Mouse (Mus musculus): ENCODE measurements around the gene Tyk2.

Gene Tyk2

GRCm38 (mm10) chr9:21115105-21115504 is 15.9 kb downstream of the Tyk2 start:
- no peak for DNase-seq (ENCODE audit: low spot score in 2 of 2)

GRCm38 (mm10) chr9:21114190-21114589 is 16.9 kb downstream of the Tyk2 start:
- no peak for DNase-seq (ENCODE audit: low spot score in 2 of 2)

DNA sequence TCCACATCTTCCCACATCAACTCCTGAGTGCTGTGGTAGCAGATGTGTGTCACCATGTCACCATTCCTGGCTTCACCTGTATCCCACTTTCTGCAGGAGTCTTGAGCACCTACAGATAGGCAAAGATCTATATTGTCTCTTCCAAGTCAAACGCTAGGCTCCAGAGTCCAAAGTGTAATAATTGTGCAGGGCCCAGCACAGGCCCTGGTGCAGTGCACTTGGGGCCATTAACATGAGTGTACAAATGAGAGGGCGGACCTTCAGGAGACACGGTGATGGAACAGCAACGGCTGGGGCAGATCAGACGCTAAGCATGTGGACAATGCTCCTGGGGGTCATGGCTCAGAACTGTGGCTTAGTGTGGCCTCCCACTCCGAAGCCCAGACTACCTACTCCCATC is 17.3 kb downstream of the Tyk2 start:
- no peak for DNase-seq (ENCODE audit: low spot score in 2 of 2)

DNA sequence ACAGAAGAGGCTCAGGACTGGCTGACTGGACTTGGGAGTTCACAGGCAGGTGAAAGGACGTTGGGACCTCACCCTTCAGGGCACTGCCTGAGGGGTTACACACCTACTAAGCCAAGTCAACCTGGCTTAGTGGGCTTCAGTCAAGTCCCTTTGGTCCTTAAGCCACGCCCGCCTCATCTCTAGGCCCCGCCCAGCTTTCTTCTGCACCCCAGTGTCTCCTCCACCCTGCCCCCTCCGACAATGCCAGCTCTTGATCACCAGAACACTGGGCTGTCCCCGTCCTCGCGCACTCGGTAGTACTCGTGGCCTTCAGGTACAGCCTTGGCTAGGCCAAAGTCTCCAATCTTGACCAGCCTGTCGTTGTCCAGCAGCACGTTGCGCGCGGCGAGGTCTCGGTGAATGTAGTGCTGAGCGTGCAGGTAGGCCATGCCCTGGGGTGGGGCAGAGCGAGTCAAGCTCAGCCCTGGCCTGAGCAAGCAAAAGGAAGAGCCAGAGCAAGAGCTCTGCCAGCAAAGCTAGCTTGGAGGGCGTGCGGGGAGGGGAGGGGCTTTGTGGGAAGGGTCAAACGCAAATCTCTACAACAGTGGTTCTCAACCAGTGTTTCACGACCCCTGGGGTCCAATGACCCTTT is 23.3 kb downstream of the Tyk2 start:
- no peak for DNase-seq (ENCODE audit: low spot score in 2 of 2)

GRCm38 (mm10) chr9:21105760-21106564 is 25.1 kb downstream of the Tyk2 start:
- no peak for DNase-seq (ENCODE audit: low spot score in 2 of 2)

DNA sequence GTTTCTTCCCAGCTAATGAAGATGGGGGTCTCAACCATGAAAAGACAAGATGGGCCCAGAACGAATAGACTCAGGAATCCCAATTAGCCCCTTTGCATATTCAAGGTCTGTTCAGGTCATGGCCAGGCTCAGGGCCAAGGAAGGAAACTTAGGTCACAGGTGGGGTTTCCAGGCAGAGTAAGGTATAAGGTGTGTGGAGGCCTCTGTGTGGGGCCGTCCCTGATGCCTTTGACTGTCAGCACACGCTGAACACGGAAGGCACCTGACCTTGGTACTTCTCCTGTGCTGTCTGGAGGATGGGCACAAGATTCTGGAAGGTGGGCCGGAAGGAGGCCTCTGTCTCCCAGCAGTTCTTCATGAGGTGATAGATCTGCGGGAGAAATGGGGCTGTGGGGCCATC is 26.2 kb downstream of the Tyk2 start:
- no peak for DNase-seq (ENCODE audit: low spot score in 2 of 2)

DNA sequence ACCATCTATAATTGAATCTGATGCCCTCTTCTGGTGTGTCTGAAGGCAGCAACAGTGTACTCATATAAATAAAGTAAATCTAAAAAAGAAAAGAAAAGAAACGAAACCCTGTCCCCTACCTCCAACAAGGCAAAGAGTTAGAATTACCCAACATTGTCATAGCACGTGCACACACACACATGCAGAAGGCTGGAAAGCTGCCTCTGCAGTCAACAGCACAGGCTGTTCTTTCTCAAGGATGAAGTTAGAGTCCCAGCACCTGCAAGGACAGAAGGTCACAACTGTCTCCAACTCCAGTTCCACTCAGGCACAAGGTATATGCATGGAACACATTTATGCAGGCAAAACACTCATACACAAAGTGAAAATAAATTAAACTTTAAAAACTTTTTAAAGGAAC is 29.0 kb downstream of the Tyk2 start:
- DNase-seq (ENCODE audit: low spot score in 2 of 2): no peak

DNA sequence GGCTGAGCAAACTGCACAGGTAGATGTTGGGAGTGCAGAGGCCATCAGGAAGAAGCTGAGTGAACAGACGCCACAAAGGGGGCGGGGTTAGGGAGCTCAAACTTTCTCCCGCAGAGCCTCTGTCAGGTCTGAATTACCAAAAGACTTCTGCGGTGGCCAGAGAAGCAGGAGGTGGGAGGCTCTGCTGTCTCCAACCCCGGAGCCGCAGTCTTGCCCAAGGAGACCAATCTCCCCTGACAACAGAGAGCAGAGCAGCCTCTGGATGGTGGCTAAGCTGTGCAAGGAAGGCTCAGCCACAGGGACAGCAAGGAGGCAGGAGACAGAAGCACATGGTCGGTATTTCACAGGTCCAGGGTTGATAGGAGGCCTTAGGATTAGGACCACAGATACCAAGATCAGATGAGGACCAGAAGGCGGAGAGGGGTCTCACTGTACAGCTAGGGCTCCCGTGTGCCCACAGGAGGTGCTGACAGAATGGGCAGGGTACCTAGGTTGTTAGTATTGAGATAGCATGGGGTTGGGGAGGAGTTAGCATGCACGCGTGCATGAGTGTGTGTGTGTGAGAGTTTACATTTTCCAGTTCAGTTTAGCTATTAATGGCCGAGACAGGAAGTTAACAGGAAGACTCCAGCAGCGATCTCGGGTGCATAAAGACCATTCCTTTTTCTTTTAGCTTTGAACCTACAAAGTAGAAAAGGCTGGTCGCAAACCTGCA is 30.4 kb downstream of the Tyk2 start:
- DNase-seq (ENCODE audit: low spot score in 2 of 2): no peak

DNA sequence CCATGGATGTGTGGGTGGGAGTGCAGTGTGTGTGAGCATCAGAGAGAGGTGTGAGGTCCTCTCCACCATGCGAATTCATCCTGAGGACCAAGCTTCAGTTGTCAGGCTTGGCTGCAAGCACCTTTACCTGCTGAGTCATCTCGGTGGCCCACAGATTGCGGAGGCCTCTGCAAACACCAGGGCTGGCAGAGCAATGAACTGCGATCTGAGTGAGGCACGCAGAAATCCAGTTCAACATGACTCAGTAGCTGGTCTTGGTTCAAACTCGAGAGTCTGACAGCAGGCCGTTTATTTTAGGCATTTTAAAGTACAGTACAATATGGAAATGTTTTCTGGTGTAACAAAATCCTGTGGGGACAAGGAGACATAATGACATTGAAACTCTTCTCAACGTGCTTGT is 33.2 kb downstream of the Tyk2 start:
- DNase-seq (ENCODE audit: low spot score in 2 of 2): no peak

DNA sequence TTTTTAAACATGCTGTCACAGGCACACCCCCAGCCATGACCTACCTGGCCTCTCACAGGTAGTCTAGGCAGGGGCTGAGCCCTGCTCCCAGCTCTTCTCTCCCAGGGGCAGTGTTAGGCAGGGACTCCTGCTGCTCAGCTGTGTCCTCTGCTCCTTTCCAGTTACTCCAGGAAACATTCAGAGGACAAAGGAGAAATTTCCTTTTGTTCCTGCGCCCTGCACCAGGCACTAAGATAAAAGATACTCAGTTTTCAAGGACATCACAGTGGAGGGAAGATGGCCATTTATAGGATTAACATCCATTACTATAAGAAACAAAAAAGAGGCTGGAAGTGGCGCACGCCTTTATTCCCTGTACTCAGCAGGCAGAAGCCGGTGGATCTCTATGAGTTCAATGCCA is 35.1 kb downstream of the Tyk2 start:
- DNase-seq (ENCODE audit: low spot score in 2 of 2): no peak

- no peak for DNase-seq (ENCODE audit: low spot score in 2 of 2)
These were observed 37.6 kb downstream of the Tyk2 start for GRCm38 (mm10) chr9:21093423-21093822.

DNA sequence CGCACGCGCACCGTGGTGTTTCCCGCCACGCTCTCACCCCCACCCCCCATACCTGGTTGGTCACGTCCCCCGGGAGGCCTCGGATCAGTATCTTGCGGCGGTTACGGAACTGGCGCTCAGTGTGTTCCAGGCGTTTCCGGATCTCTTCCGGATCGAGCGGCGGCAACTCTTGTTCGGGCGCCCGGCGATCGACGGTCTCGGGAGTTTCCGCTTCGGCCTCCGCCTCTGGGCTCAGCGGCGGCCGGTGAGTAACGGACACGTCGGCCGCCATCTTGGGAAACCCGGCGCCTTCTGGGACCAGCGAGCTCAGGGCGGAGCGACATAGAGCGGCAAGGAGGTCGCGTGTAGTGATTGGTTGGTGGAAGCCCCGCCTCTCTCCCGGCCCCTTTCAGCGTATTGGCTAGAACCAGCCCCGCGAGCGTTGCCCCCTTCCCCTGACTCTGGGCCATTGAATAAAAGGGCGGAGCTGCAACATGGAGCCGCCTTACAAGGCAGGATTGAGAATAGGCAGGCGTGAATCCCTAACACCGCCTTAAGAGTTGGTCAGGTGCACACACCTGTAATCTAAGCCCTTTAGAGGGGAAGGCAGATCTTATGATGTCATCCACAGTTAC is 39.2 kb downstream of the Tyk2 start, which contains the start of the genes Gm38431 and Raver1:
Gene Gm38431 (minus strand): TSS at position 291 of the 614 bp plus-strand sequence.
Gene Raver1 (minus strand): TSS at position 302 of the 614 bp plus-strand sequence.
- peak; percentile 94 to 97 for DNase-seq (ENCODE audit: low spot score in 2 of 2)

DNA sequence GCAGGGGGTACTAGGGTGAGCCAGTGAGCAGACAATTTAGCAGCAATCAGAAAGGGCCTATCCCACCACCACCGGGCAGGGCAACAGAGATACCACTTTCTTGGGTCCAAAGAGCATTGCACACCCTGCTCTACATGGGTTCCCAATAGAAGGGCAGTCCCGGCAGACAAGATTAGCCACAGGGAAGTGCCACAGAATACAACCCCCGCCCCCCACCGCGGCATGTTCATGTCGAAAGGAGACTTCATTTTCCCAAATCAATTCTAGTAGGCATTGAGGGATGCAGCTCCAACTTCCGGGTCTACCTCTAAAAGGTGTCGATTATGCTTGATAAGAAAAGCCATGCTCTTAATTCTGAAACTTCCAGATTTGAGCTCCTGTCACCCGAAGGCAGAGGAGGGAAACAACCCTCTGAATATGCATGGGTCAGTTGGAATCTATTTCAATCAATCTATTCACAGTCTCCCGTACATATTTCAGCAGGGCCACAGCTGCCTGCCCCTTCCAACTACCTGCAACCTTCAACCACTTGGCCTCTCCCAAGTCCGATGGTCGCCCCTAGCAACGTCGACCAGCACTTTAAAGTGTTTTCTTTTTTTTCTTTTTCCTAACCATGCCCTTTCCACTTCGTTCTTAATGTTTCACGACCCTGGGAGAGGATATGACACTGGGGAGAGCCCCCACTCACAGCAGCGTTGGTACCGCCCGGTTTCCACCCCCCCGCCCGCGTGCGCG is 39.9 kb downstream of the Tyk2 start:
- DNase-seq (ENCODE audit: low spot score in 2 of 2): no peak

GRCm38 (mm10) chr9:21090537-21090936 is 40.5 kb downstream of the Tyk2 start:
- no peak for DNase-seq (ENCODE audit: low spot score in 2 of 2)

DNA sequence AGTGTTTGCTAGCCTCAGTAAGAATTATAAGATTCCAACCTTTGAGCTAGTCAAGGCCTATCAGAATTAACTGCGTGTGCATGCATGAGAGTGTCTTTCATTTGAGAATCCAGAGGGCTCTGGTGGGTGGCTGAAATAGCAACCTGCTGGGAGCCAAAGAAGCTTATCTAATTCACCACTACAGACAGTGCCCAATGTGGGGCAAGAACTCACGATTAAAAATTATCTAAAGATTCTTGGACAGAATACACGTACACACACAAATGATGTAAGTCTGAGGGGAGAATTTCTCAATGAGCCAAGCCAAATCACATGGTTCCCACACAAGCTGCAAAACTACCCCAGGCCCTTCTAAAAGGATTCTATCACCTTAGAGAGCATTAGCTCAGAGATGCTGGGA is 47.7 kb downstream of the Tyk2 start:
- DNase-seq (ENCODE audit: low spot score in 2 of 2): no peak

GRCm38 (mm10) chr9:21081127-21081526 is 49.9 kb downstream of the Tyk2 start:
- DNase-seq (ENCODE audit: low spot score in 2 of 2): no peak

GRCm38 (mm10) chr9:21075625-21076024 is 55.4 kb downstream of the Tyk2 start:
- no peak for DNase-seq (ENCODE audit: low spot score in 2 of 2)

DNA sequence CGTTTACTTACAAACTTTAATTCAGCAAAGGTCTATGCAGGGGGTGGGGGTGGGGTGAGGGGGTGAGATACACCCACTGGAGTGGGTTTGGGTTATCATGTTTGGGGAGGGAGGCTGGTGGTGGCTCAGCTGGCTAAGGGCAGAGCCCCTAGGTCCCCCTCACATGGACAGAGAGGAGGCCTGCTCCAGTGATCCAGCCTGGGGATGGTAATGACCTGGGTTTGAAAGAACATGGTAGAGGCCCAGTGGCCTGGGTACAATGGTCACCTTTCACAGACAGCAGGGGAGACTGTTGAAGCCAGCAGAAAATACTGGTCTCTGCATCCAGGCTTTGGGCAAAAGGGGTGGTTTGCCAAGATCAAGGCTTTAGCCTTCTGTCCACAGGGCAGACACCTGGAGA is 56.9 kb downstream of the Tyk2 start:
- no peak for DNase-seq (ENCODE audit: low spot score in 2 of 2)

- DNase-seq (ENCODE audit: low spot score in 2 of 2): peak; percentile 66 to 77
These were observed 57.8 kb downstream of the Tyk2 start, which contains the start of the genes Gm49373 and Fdx1l for GRCm38 (mm10) chr9:21073044-21073840. TSS of gene Gm49373 (minus strand) at chr9:21073096. TSS of gene Fdx1l (minus strand) at chr9:21073614.

DNA sequence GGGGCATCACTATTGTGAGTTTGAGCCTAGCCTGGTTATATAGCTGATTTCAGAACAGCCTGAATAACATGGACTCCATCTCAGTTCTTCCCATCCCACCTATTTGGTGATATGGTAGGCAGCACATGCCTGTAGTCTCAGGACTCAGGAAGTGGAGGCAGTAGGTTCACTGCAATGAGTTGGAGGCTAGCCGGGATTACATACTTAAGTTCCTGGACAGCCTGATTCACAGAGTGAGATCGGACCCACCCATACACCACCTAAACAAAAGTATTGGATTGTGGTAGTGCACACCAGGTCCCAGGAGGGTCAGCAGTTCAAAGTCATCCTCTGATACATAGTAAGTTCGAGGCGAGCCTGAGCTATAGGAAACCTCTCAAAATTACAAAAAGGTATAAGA is 58.4 kb downstream of the Tyk2 start:
- DNase-seq (ENCODE audit: low spot score in 2 of 2): no peak

All from thymus, postnatal 10 days (tissue).